Mouse (Mus musculus) C2C12 (cell line): ENCODE measurements around the gene Gm20388.
"Not testable (repeated sequence)": the region's sequence is repeated elsewhere in the genome, so short reads cannot be mapped to it uniquely, and the experiment has no call there.

ENCODE experiments used
- CTCF ChIP-seq: IDR thresholded peaks from one replicate; pipeline ENCODE4 v1.5.1; 2011; ENCODE audit not compliant: control insufficient read depth, insufficient read depth, insufficient read length
- MAX ChIP-seq: IDR thresholded peaks from one replicate; pipeline ENCODE4 v1.6.1; 2011; ENCODE audit warnings: mild to moderate bottlenecking, control low read depth
- USF1 ChIP-seq: IDR thresholded peaks from one replicate; pipeline ENCODE4 v1.6.1; 2011; ENCODE audit warnings: low read depth, mild to moderate bottlenecking, control low read depth, moderate library complexity

DNA sequence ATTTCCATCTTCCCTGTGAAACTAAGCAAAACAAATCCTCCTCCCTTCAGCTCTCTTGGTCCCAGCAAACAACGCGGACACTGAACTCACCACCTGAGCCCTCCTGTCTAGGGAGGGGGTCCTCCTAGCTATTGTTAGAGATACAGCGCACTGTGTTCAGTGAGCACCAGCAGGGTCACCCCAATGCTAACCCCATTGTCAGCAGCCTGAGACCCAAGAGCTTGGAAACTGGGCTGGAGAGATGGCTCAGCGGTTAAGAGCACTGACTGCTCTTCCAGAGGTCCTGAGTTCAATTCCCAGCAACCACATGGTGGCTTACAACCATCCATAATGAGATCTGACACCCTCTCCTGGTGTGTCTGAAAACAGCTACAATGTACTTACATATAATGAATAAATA is 3898.7 kb downstream of the Gm20388 start:
- not testable (repeated sequence) for TF ChIP-seq USF1, CTCF, MAX
